Mouse (Mus musculus) midbrain, embryonic 14.5 days (tissue): ENCODE measurements at regions not wholly inside any gene's neighbourhood (a gene's known extent, or its start where the extent isn't known, plus 50 kb on each side); places are given as distances from the start of the nearest gene placed in this dataset.

Experiments
- ATAC-seq: fragments of 200-750 bp; cut with Nextera tagmentation; 2 replicates; pipeline ENCODE4 v1.8.0; 2017; ENCODE audit warnings: moderate number of reproducible peaks, moderate library complexity; ENCODE audit not compliant: low FRiP score, low TSS enrichment
- DNase-seq: peaks from one replicate; pipeline ENCODE4 v3.0.0-alpha.2; 2015
- H3K27ac ChIP-seq: fragments of 300-500 bp; sonication (generic); replicated peaks from 2 replicates; pipeline ENCODE4 v1.5.1; 2014; ENCODE audit warnings: mild to moderate bottlenecking, low read depth, low read length, moderate library complexity
- H3K27me3 ChIP-seq: fragments of 300-500 bp; sonication (generic); 2 replicates; pipeline ENCODE4 v1.6.1; 2014; ENCODE audit warnings: low read length, control low read depth, mixed read lengths; ENCODE audit not compliant: control insufficient read depth, insufficient read depth
- H3K36me3 ChIP-seq: fragments of 300-500 bp; sonication (generic); 2 replicates; pipeline ENCODE4 v1.6.1; 2014; ENCODE audit warnings: low read length, control low read depth; ENCODE audit not compliant: control insufficient read depth, insufficient read depth
- H3K4me1 ChIP-seq: fragments of 300-500 bp; sonication (generic); 2 replicates; pipeline ENCODE4 v1.6.1; 2014; ENCODE audit warnings: mild to moderate bottlenecking, antibody characterized with exemption, low read length, control low read depth; ENCODE audit not compliant: control insufficient read depth, insufficient read depth
- H3K4me2 ChIP-seq: fragments of 300-500 bp; sonication (generic); 2 replicates; pipeline ENCODE4 v1.6.1; 2014; ENCODE audit warnings: mild to moderate bottlenecking, low read length, moderate library complexity
- H3K4me3 ChIP-seq: fragments of 300-500 bp; sonication (generic); replicated peaks from 2 replicates; pipeline ENCODE4 v1.5.1; 2014; ENCODE audit warnings: low read depth, low read length
- H3K9ac ChIP-seq: fragments of 300-500 bp; sonication (generic); replicated peaks from 2 replicates; pipeline ENCODE4 v1.6.1; 2014; ENCODE audit warnings: mild to moderate bottlenecking, low read length, moderate library complexity
- H3K9me3 ChIP-seq: fragments of 300-500 bp; sonication (generic); 2 replicates; pipeline ENCODE4 v1.6.1; 2016; ENCODE audit warnings: low read length, control low read depth, mixed read lengths; ENCODE audit not compliant: control insufficient read depth
- WGBS: fragments of 180-500 bp; shearing (Covaris S2); extraction: QIAGEN DNeasy Blood & Tissue Kit; methylation state at CpG from one replicate; pipeline ENCODE4 v1.1.7; 2014; 5-methylcytosine and 5-hydroxymethylcytosine counted together

DNA sequence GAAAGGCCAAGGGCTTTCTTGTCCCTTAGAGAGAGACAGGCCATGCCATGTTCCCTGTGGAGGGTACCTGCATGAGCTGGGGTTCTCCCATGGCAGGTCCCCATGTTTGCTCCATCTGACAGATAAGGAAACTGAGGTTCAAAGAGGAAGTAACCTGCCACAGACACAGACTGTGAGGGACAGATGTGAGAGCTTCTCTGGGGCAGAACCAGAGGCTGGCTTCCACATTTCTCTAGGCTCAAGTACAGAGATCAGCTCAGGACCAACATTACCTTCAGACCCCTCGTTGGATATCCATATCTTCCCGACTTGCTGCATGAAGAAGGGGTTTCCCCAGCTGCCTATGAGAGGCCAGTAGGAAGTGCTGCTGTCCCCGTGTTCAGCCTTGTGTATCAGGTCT, 91.6 kb upstream of the Id2 start:
- H3K36me3 ChIP-seq = no peaks in the 10 kb centered on the region
- H3K27ac ChIP-seq = no peak overlapping the region
- H3K9ac ChIP-seq = no peak overlapping the region
- no peak overlapping the region for H3K4me3 ChIP-seq
- ATAC-seq (no peak), DNase-seq (no peak)
- H3K4me1 ChIP-seq = no peaks in the 10 kb centered on the region
- WGBS = 81% methylated on average over 3 of the region's 3 CpGs
- no peak overlapping the region for H3K4me2 ChIP-seq
- no peaks in the 10 kb centered on the region for H3K9me3 ChIP-seq
- H3K27me3 ChIP-seq = no peaks in the 10 kb centered on the region

GRCm38 (mm10) chr12:25187216-25187615, 90.3 kb upstream of the Id2 start:
- ATAC-seq = no peak
- Histone ChIP-seq H3K36me3 (no peaks in the 10 kb centered on the region), H3K4me2 (no peak overlapping the region), H3K27me3 (no peaks in the 10 kb centered on the region), H3K4me1 (no peaks in the 10 kb centered on the region), H3K9ac (no peak overlapping the region), H3K9me3 (no peaks in the 10 kb centered on the region), H3K27ac (no peak overlapping the region), H3K4me3 (no peak overlapping the region)
- no peak for DNase-seq
- 72% methylated on average over 3 of the region's 3 CpGs for WGBS

DNA sequence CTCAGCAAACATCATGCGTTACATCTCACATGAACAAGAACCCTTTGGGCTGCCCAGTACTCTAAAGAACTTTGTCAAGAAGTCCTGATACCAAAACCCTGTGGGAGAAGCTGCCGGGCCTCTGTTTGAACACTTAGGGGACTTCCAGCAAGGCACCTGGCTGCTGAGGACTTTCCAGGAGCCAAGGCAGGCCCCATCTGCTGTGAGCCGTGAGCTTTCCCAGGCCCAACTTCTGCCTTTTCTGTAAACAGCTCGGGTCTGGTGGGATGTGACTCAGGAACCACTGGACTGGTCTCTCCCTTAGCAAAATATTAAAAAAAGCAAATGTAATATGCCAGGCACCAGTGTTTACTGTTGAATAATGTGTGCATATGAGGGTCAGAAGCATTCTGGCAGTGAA, 85.7 kb upstream of the Id2 start:
- Histone ChIP-seq H3K27me3 (no peaks in the 10 kb centered on the region), H3K9me3 (no peaks in the 10 kb centered on the region), H3K4me3 (no peak overlapping the region), H3K4me2 (no peak overlapping the region), H3K4me1 (no peaks in the 10 kb centered on the region), H3K9ac (no peak overlapping the region), H3K27ac (no peak overlapping the region), H3K36me3 (no peaks in the 10 kb centered on the region)
- ATAC-seq = no peak
- WGBS = 89% methylated on average over 4 of the region's 4 CpGs
- DNase-seq = no peak

- no peak for DNase-seq
- Histone ChIP-seq H3K27me3 (no peaks in the 10 kb centered on the region), H3K4me2 (no peak overlapping the region), H3K36me3 (no peaks in the 10 kb centered on the region), H3K9me3 (no peaks in the 10 kb centered on the region), H3K27ac (no peak overlapping the region), H3K4me3 (no peak overlapping the region), H3K4me1 (no peaks in the 10 kb centered on the region), H3K9ac (no peak overlapping the region)
- ATAC-seq = no peak
- 90% methylated on average over 8 of the region's 8 CpGs for WGBS
Measured at GRCm38 (mm10) chr12:25181317-25181716, 84.4 kb upstream of the Id2 start.

DNA sequence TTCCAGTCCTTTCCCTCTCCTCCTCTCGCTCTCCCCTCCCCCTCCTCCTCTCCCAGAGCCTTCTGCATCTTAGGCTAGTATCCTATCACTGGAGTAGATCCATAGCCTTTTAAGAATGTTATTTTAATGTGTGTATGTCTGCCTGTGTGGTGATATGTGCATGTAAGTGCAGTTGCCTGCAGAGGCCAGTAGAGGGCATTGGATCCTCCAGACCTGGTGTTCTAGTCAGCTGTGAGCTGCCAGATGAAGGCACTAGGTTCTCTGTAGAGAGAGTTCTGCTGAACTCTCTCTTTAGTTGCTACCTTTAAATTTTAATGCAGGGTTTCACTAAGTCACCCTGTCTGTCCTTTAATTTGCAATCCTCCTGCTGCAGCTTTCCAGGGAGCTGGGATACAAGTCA, 83.9 kb upstream of the Id2 start:
- no peaks in the 10 kb centered on the region for H3K4me1 ChIP-seq
- DNase-seq (no peak), ATAC-seq (no peak)
- no peak overlapping the region for H3K9ac ChIP-seq
- H3K4me3 ChIP-seq = no peak overlapping the region
- H3K4me2 ChIP-seq = no peak overlapping the region
- H3K9me3 ChIP-seq = no peaks in the 10 kb centered on the region
- H3K36me3 ChIP-seq = no peaks in the 10 kb centered on the region
- H3K27ac ChIP-seq = no peak overlapping the region
- WGBS = 100% methylated on average over 1 of the region's 1 CpGs
- no peaks in the 10 kb centered on the region for H3K27me3 ChIP-seq

- Histone ChIP-seq H3K4me2 (no peak overlapping the region), H3K27ac (no peak overlapping the region), H3K4me3 (no peak overlapping the region), H3K4me1 (no peaks in the 10 kb centered on the region), H3K9me3 (no peaks in the 10 kb centered on the region), H3K9ac (no peak overlapping the region), H3K27me3 (no peaks in the 10 kb centered on the region), H3K36me3 (no peaks in the 10 kb centered on the region)
- ATAC-seq = no peak
- 76% methylated on average over 3 of the region's 3 CpGs for WGBS
- peak; percentile 27 for DNase-seq
Measured at GRCm38 (mm10) chr12:25180289-25180688, 83.3 kb upstream of the Id2 start.

GRCm38 (mm10) chr12:25178491-25179115, 81.7 kb upstream of the Id2 start:
- ATAC-seq (no peak), DNase-seq (no peak)
- WGBS = 83% methylated on average over 5 of the region's 5 CpGs

GRCm38 (mm10) chr12:25177827-25178226, 80.9 kb upstream of the Id2 start:
- no peaks in the 10 kb centered on the region for H3K9me3 ChIP-seq
- no peaks in the 10 kb centered on the region for H3K27me3 ChIP-seq
- no peak overlapping the region for H3K4me3 ChIP-seq
- no peaks in the 10 kb centered on the region for H3K36me3 ChIP-seq
- ATAC-seq (no peak), DNase-seq (no peak)
- H3K9ac ChIP-seq = no peak overlapping the region
- H3K4me1 ChIP-seq = 0 out of 2 replicates have a peak, but pooled peaks cover under 1% of the 10 kb centered on the region
- 80% methylated on average over 3 of the region's 3 CpGs for WGBS
- H3K27ac ChIP-seq = no peak overlapping the region
- no peak overlapping the region for H3K4me2 ChIP-seq

More at GRCm38 (mm10) chr12:25178491-25179115, 81.7 kb upstream of the Id2 start:
- Histone ChIP-seq H3K4me3 (no peak overlapping the region), H3K4me1 (no peaks in the 10 kb centered on the region), H3K27me3 (no peaks in the 10 kb centered on the region), H3K9me3 (no peaks in the 10 kb centered on the region), H3K27ac (no peak overlapping the region), H3K9ac (no peak overlapping the region), H3K4me2 (no peak overlapping the region), H3K36me3 (no peaks in the 10 kb centered on the region)

- no peaks in the 10 kb centered on the region for H3K36me3 ChIP-seq
- no peak for DNase-seq
- 91% methylated on average over 3 of the region's 3 CpGs for whole genome bisulfite sequencing
- no peak overlapping the region for H3K9ac ChIP-seq
- no peak for ATAC-seq
- H3K4me2 ChIP-seq = no peak overlapping the region
- no peaks in the 10 kb centered on the region for H3K27me3 ChIP-seq
- no peak overlapping the region for H3K27ac ChIP-seq
- H3K9me3 ChIP-seq = no peaks in the 10 kb centered on the region
- no peak overlapping the region for H3K4me3 ChIP-seq
- H3K4me1 ChIP-seq = 0 out of 2 replicates have a peak, but pooled peaks cover 4% of the 10 kb centered on the region
Measured at GRCm38 (mm10) chr12:25176565-25176964, 79.6 kb upstream of the Id2 start.
